Mouse (Mus musculus) frontal cortex, adult 2 months (tissue): ENCODE results near the gene Spag16. TPM values are rescaled to one million over a fixed set of nuclear protein-coding genes. Genes with fewer than 3 reads are reported as not detected.
"Not testable (repeated sequence)": the region's sequence is repeated elsewhere in the genome, so short reads cannot be mapped to it uniquely, and the experiment has no call there.

ENCODE experiments used
- DNase-seq, 2 experiments: peaks; one replicate each; pipeline ENCODE4 v3.0.0; 2022; ENCODE audit warnings: low spot score in 1 of 2; ENCODE audit errors: extremely low spot score in 1 of 2
- polyA plus RNA-seq: library from polyadenylated mRNA; depleted of rRNA; stranded (reverse); fragments of >200 nt; gene quantifications from 2 replicates; pipeline ENCODE4 v1.2.3, GENCODE M21; 2012; rRNA removed

Gene Spag16
- 0.34 and 0.68 TPM in 2 replicates for polyA plus RNA-seq

- DNase-seq, result peak in 1 of 2 experiments; percentile 3
Measured at GRCm38 (mm10) chr1:69826806-69827703, at the start of gene Spag16. Gene Spag16, plus strand, starts transcription at chr1:69826970.

DNA sequence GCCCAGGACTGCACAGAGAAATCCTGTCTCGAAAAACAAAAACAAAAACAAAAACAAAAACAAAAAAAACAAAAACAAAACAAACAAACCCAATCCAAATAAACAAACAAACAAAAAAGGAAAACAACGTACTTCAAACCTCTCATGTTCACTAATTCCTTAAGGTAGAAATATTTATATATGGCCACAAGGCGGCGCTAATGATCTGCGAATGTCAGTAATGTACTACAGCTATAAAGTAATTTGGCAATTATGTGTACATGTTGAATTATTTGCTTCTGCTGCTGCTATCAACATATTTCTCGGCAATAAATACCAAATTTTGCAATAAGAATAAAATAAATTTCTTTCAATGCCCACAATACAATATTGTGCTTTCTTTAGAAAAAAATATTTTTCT is 41.6 kb upstream of the Spag16 start:
- peak in 1 of 2 experiments; percentile 85 for DNase-seq

DNA sequence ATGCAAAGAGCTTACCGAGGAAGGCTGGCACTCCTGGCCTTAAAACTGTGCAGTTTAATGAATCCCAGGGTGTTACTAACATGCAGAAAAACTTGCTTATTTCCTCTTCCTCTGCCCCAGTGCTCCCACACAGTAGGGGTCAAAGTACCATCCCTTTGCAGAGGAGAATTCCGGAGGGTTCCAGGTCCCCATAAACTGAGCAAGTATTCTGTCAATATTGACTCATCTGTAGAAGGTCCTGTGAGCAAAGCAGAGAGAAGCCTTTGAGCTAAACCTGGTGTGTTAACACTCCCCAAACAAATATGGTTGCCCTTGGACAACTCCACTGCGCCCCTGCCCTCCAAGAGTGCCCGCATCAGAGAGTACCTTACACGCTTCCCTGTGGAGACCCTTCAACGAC is 40.1 kb upstream of the Spag16 start:
- DNase-seq, result no peak

- DNase-seq, result no peak
Measured at GRCm38 (mm10) chr1:69787379-69787778, 39.4 kb upstream of the Spag16 start.

DNA sequence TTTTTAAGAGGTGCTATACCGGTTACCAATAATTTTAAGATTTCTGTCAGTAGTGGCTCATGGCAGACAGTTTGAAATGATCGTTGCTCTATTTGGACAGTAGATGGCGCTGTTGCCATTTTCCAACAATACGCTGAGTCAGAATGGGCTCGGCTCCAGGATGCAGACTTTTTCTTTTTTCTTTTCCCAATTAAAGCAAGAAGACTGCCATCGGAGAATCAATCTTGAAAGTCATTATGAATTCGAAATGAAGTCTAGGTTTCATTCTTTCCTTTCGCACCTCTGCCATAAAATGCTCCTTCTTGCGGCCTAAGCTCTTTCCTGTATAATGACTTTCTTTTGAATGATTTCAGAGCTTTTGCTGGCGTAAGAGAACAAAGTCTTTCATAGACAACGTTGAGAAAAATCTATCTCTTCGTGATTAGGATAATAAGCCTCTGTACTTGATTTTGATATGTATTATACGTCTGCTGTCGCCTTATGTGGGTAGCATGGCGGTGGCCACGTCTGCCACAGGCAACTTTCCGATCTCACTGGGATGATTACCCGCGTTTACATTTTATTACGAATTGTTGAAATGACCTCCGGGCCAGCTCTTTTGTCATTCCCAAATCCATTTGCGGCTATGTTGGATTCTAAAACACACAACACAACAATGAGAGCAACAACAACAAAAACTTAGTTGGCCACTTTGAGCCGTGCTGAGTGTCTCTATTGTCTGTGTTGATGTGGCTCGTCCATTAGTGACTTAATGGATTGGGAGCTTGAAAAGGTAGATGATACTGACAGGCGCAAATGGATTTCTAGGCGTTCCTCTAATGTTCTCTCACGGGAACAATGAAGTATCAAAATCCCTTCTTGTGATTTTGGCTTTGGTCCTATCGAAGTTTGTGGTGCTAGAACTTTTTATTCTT is 36.2 kb upstream of the Spag16 start:
- DNase-seq, result peak; percentile 30 to 91

DNA sequence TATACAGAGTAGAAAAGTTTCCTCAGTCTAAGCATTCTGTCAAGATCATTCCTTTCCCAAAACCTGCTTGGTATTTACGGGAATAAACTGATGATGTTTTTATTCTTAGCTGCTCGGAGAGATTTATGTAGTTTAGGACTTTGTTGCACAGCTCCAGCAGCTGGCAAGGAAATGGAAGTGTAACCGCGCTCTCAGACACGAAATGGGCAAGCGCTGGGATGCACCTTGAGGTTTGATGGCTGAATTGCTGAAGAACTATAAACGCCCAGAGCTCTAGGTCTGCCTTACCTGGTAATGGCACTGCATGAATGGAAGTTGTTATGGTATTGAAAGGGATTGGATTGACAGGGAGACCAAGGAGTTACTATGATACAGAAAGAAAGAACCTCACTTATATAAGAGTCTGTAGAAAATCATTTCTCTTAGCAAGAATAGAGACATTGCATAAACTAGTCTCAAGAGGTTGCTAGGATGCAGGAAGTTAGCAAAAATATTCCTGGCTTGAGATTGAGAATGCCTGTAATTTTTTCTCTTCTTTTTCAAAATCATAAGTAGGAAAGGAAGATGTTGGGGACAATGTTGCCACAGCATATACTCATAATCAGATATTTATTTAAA is 27.7 kb upstream of the Spag16 start:
- DNase-seq, result peak in 1 of 2 experiments; percentile 12

DNA sequence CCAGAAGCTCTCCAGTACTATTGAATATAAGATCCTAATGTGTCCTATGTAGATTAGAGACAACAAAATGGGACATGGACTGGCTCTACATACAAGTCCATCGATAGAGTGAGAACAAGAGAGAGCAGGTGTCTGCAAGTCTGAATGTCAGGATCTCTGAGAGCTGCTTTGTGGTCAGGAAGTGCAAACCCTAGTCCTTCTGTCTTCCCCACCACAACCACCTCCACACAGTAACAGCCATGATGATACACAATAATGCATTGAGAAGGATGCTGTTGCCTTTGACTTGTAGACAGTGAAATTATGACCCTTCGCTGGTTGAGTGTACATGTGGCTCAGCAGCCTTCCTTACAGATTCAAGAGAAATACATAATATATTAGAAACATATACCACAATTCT is 16.6 kb upstream of the Spag16 start:
- DNase-seq, result no peak

GRCm38 (mm10) chr1:69825635-69826034 is 1.1 kb upstream of the Spag16 start:
- not testable (repeated sequence) for DNase-seq

- DNase-seq, result no peak
Measured at GRCm38 (mm10) chr1:69828872-69829479, 2.2 kb downstream of the Spag16 start.

DNA sequence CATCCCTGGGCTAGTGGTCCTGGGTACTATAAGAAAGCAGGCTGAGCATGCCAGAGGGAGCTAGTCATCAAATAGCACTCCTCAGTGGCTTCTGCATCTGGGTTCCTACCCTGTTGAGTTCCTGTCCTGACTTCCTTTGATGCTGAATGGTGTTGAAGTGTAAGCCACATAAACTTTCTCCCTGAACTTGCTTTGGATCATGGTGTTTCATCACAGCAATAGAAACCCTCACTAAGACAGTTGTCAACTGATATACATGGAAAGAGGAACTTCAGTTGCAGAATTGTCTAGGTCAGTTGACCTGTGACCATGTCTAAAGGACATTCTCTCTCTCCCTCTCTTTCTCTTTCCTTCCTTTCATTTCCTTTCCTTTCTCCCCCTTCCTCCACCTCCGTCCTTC is 3.8 kb downstream of the Spag16 start:
- DNase-seq, result no peak

- no peak for DNase-seq
Measured at GRCm38 (mm10) chr1:69831002-69831401, 4.2 kb downstream of the Spag16 start.

DNA sequence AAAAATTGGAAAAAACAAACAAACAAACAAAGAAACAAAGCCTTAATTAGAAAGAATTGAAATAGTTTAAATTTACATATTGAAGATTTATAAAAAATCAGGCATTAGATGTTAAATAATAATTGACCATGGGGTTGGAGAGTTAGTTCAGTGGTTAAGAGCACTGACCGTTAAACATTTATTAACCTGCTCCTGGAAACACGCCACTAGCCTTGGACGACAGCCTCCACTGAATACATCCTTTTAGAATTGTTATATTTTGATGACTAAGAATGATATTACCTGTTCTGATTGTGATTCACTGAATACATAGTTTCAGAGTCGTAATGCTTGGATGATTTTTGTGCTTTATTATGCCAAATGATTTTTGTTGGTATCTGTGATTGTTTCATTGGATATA is 6.7 kb downstream of the Spag16 start:
- not testable (repeated sequence) for DNase-seq

GRCm38 (mm10) chr1:69853436-69853835 is 26.7 kb downstream of the Spag16 start:
- DNase-seq, result no peak

- no peak for DNase-seq
Measured at GRCm38 (mm10) chr1:69867776-69868175, 41.0 kb downstream of the Spag16 start.

DNA sequence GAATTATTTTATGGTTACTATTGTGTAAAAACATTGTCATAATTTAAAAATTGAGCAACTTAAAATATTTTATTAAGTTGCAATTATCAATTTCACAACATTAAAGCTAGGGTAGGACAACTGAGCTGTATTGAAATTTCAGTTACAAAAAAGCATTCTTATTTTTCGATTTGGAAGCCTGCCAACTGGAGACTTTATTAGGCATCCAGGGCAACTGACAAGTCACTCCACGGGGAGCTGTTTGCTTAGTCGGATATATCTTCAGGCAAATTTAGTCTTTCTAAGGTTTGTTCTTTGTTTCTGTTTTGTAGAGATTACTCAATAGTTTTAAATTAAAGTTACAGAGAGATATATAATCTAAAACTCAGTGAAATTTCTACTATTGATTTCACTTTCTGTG is 129.8 kb downstream of the Spag16 start:
- DNase-seq, result no peak

DNA sequence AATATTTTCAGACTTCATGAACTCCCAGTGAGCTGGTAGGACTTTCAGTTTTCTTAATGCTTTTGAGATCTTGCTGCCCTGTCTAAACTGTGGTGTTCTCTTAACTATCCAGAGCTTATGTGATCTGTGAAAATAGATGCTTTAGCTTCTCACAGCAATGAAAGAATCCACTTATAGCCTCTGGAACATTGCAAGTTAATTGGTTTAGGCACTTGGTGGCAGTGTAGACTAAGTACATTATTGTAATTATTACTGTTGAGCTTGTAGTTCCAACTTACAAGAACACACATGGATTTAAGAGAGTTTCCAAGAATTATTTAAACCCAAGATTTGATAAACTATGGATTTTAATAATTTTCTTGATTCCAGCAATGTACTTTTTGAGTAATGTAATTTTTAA is 170.1 kb downstream of the Spag16 start:
- peak in 1 of 2 experiments; percentile 33 for DNase-seq

- peak; percentile 24 to 61 for DNase-seq
Measured at GRCm38 (mm10) chr1:70012991-70013390, 186.2 kb downstream of the Spag16 start.

GRCm38 (mm10) chr1:70037384-70037783 is 210.6 kb downstream of the Spag16 start:
- no peak for DNase-seq

DNA sequence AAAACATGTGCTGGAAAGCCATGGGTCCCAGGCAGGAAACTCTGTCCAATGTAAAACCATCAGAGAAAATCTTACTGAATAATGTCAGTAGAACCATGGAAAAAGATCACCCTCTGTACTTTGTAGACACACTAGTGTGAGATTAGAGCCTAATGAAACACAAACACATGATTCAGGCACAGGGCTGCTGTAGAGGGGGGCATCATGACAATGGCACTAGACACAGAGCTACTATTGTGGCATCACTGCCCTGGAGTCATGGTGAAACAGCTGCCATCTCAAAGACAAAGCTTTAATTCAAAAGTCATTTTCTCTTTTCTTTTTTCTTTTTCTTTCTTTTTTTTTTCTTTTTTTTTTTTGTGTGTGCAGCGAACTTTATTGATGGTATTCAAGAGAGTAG is 240.6 kb downstream of the Spag16 start:
- DNase-seq, result no peak

GRCm38 (mm10) chr1:70073440-70073839 is 246.7 kb downstream of the Spag16 start:
- no peak for DNase-seq
